Mouse (Mus musculus) limb, embryonic 11.5 days (tissue): ENCODE data around the gene Gm20738. TPM values are rescaled to one million over a fixed set of nuclear protein-coding genes. Genes with fewer than 3 reads are reported as not detected.
"Not testable (repeated sequence)": the region's sequence is repeated elsewhere in the genome, so short reads cannot be mapped to it uniquely, and the experiment has no call there.

Experiments
- ATAC-seq: fragments of 200-750 bp; cut with Nextera tagmentation; 2 replicates; pipeline ENCODE4 v1.8.0; 2017; ENCODE audit warnings: low read depth; ENCODE audit not compliant: insufficient number of reproducible peaks, low FRiP score, low TSS enrichment
- DNase-seq: peaks from one replicate; pipeline ENCODE4 v3.0.0-alpha.2; 2015; ENCODE audit warnings: low spot score
- H3K27ac ChIP-seq: fragments of 300-500 bp; sonication (generic); replicated peaks from 2 replicates; pipeline ENCODE4 v1.5.1; 2014; ENCODE audit warnings: low read depth, mild to moderate bottlenecking, low read length
- H3K27me3 ChIP-seq: fragments of 300-500 bp; sonication (generic); 2 replicates; pipeline ENCODE4 v1.6.1; 2014; ENCODE audit warnings: mild to moderate bottlenecking, low read length, mixed read lengths; ENCODE audit not compliant: control insufficient read depth, insufficient read depth
- H3K36me3 ChIP-seq: fragments of 300-500 bp; sonication (generic); 2 replicates; pipeline ENCODE4 v1.6.1; 2014; ENCODE audit warnings: mild to moderate bottlenecking, low read length, moderate library complexity, mixed read lengths; ENCODE audit not compliant: control insufficient read depth, insufficient read depth
- H3K4me1 ChIP-seq: fragments of 300-500 bp; sonication (generic); 2 replicates; pipeline ENCODE4 v1.6.1; 2014; ENCODE audit warnings: low read length, mixed read lengths; ENCODE audit not compliant: control insufficient read depth, insufficient read depth
- H3K4me2 ChIP-seq: fragments of 300-500 bp; sonication (generic); 2 replicates; pipeline ENCODE4 v1.6.1; 2014; ENCODE audit warnings: low read depth, mild to moderate bottlenecking, moderate library complexity; ENCODE audit not compliant: severe bottlenecking
- H3K4me3 ChIP-seq: fragments of 300-500 bp; sonication (generic); 2 replicates; pipeline ENCODE4 v1.5.1; 2014; ENCODE audit warnings: low read depth, low read length
- H3K9ac ChIP-seq: fragments of 300-500 bp; sonication (generic); 2 replicates; pipeline ENCODE4 v1.6.1; 2014; ENCODE audit warnings: mild to moderate bottlenecking, low read length
- H3K9me3 ChIP-seq: fragments of 300-500 bp; sonication (generic); 2 replicates; pipeline ENCODE4 v1.6.1; 2016; ENCODE audit warnings: low read length; ENCODE audit not compliant: control insufficient read depth
- WGBS: fragments of 180-500 bp; shearing (Covaris S2); extraction: QIAGEN DNeasy Blood & Tissue Kit; methylation state at CpG from one replicate; pipeline ENCODE4 v1.1.7; 2014; 5-methylcytosine and 5-hydroxymethylcytosine counted together
- polyA plus RNA-seq: library from polyadenylated mRNA; unstranded; fragments of >200 nt; fragmentation: Nextera tagmentation; extraction: Ambion mirVana; gene quantifications from 2 replicates; pipeline ENCODE4 v1.2.1, GENCODE M21; 2014

The Gm20738 gene
- polyA plus RNA-seq: not detected in 2 replicates

DNA sequence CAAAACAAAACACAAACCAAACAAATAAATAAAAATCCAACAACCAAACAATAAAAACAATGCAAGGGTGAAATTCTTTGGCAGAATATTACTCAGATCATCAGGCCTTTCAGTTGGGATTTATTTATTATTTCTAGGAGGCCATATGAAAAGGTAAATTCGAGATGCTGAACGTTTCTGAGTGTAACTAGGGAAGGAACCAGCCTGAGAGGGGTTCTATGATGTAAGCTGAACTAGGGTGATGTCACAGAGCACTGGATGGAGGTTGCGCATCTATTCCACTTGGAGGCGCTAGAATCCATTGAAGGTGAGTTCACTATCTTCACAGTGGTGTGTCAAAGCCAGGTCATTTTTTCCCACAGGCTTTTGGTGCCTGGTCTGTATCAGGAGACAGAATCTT lies at the start of gene Gm20738:
Gene Gm20738 (plus strand): TSS at position 301 of the 400 bp plus-strand sequence.
- not testable (repeated sequence) for H3K4me1 ChIP-seq, H3K9ac ChIP-seq, H3K27ac ChIP-seq, DNase-seq, H3K27me3 ChIP-seq, H3K36me3 ChIP-seq, ATAC-seq, H3K9me3 ChIP-seq, H3K4me3 ChIP-seq, H3K4me2 ChIP-seq
- 74% methylated on average over 2 of the region's 4 CpGs for WGBS
